Mouse (Mus musculus) C2C12 (cell line): ENCODE results near the gene Spns2.

Experiments
- CEBPB ChIP-seq: IDR thresholded peaks from one replicate; pipeline ENCODE4 v1.6.1; 2011; ENCODE audit warnings: low read depth, mild to moderate bottlenecking, control low read depth, moderate library complexity
- USF1 ChIP-seq: IDR thresholded peaks from one replicate; pipeline ENCODE4 v1.6.1; 2011; ENCODE audit warnings: low read depth, mild to moderate bottlenecking, control low read depth, moderate library complexity

GRCm38 (mm10) chr11:72508651-72509050 is 18.9 kb upstream of the Spns2 start:
- no peak for TF ChIP-seq CEBPB
- TF ChIP-seq USF1: no peak
